Mouse (Mus musculus) neural tube, embryonic 12.5 days (tissue): ENCODE results near the gene Tuba8. TPM values are rescaled to one million over a fixed set of nuclear protein-coding genes. Genes with fewer than 3 reads are reported as not detected.
A peak's percentile ranks its signal among the peaks of the same experiment; 100 is the strongest.

Experiments
- ATAC-seq: fragments of 200-750 bp; cut with Nextera tagmentation; 2 replicates; pipeline ENCODE4 v1.8.0; 2017; ENCODE audit warnings: low read depth, mild to moderate bottlenecking, moderate TSS enrichment, moderate library complexity; ENCODE audit not compliant: low FRiP score
- H3K27ac ChIP-seq: fragments of 300-500 bp; sonication (generic); 2 replicates; pipeline ENCODE4 v1.5.1; 2016
- H3K27me3 ChIP-seq: fragments of 300-500 bp; sonication (generic); replicated peaks from 2 replicates; pipeline ENCODE4 v1.6.1; 2016; ENCODE audit warnings: mild to moderate bottlenecking
- H3K36me3 ChIP-seq: fragments of 300-500 bp; sonication (generic); 2 replicates; pipeline ENCODE4 v1.6.1; 2016; ENCODE audit warnings: mild to moderate bottlenecking
- H3K4me1 ChIP-seq: fragments of 300-500 bp; sonication (generic); 2 replicates; pipeline ENCODE4 v1.6.1; 2016
- H3K4me2 ChIP-seq: fragments of 300-500 bp; sonication (generic); replicated peaks from 2 replicates; pipeline ENCODE4 v1.6.1; 2016; ENCODE audit warnings: mild to moderate bottlenecking
- H3K4me3 ChIP-seq: fragments of 300-500 bp; sonication (generic); 2 replicates; pipeline ENCODE4 v1.5.1; 2016
- H3K9ac ChIP-seq: fragments of 300-500 bp; sonication (generic); 2 replicates; pipeline ENCODE4 v1.6.1; 2016; ENCODE audit warnings: mild to moderate bottlenecking
- H3K9me3 ChIP-seq: fragments of 300-500 bp; sonication (generic); 2 replicates; pipeline ENCODE4 v1.6.1; 2016; ENCODE audit warnings: mild to moderate bottlenecking
- WGBS: fragments of 180-500 bp; shearing (Covaris S2); methylation state at CpG from one replicate; pipeline ENCODE4 v1.1.7; 2016; 5-methylcytosine and 5-hydroxymethylcytosine counted together
- polyA plus RNA-seq: library from polyadenylated mRNA; unstranded; fragments of >200 nt; fragmentation: Nextera tagmentation; extraction: Ambion mirVana; gene quantifications from 2 replicates; pipeline ENCODE4 v1.2.1, GENCODE M21; 2016

Gene Tuba8
- polyA plus RNA-seq, 1 experiment from 2014 or later, result 0.33 TPM

- Histone ChIP-seq H3K4me2 (peak within 1 kb of the TSS; percentile 67), H3K4me3 (peak within 1 kb of the TSS; percentile 46), H3K4me1 (no peaks in the 10 kb centered on the region), H3K9me3 (no peaks in the 10 kb centered on the region), H3K27me3 (no peaks in the 10 kb centered on the region), H3K9ac (peak within 1 kb of the TSS; percentile 30), H3K36me3 (no peaks in the 10 kb centered on the region), H3K27ac (no peak within 1 kb of the TSS)
- WGBS, result 12% methylated on average over 35 of the region's 35 CpGs
- peak; percentile 88 for ATAC-seq
Observed at GRCm38 (mm10) chr6:121245127-121246036, 34.9 kb downstream of the Tuba8 start, which contains the start of gene Usp18. Gene Usp18, plus strand, starts transcription at chr6:121245906.

- ATAC-seq, result peak; percentile 38; the same call in 1 of the 2 replicates
- Histone ChIP-seq H3K4me1 (no peaks in the 10 kb centered on the region), H3K9ac (peak overlapping the region; percentile 30), H3K4me3 (peak overlapping the region; percentile 46), H3K27ac (no peak overlapping the region), H3K9me3 (no peaks in the 10 kb centered on the region), H3K27me3 (no peaks in the 10 kb centered on the region), H3K36me3 (no peaks in the 10 kb centered on the region), H3K4me2 (peak overlapping the region; percentile 67)
- WGBS, result 20% methylated on average over 4 of the region's 4 CpGs
Observed at GRCm38 (mm10) chr6:121246037-121246361, 35.5 kb downstream of the Tuba8 start.

GRCm38 (mm10) chr6:121250406-121250805 lies 39.9 kb downstream of the Tuba8 start:
- H3K9ac ChIP-seq, result no peak overlapping the region
- WGBS, result 44% methylated on average over 1 of the region's 1 CpGs
- no peaks in the 10 kb centered on the region for H3K9me3 ChIP-seq
- H3K36me3 ChIP-seq, result no peaks in the 10 kb centered on the region
- no peak overlapping the region for H3K4me3 ChIP-seq
- no peak overlapping the region for H3K27ac ChIP-seq
- no peaks in the 10 kb centered on the region for H3K4me1 ChIP-seq
- H3K27me3 ChIP-seq, result no peaks in the 10 kb centered on the region
- no peak overlapping the region for H3K4me2 ChIP-seq
- no peak for ATAC-seq

- no peak for ATAC-seq
Observed at GRCm38 (mm10) chr6:121251256-121251655, 40.8 kb downstream of the Tuba8 start.

GRCm38 (mm10) chr6:121260548-121260947 lies 50.1 kb downstream of the Tuba8 start:
- Histone ChIP-seq H3K27ac (no peak overlapping the region), H3K4me3 (no peak overlapping the region), H3K9ac (no peak overlapping the region), H3K4me2 (no peak overlapping the region), H3K36me3 (no peaks in the 10 kb centered on the region), H3K4me1 (no peaks in the 10 kb centered on the region), H3K9me3 (no peaks in the 10 kb centered on the region), H3K27me3 (no peaks in the 10 kb centered on the region)
- no peak for ATAC-seq
- 37% methylated on average over 9 of the region's 9 CpGs for WGBS

More at GRCm38 (mm10) chr6:121251256-121251655, 40.8 kb downstream of the Tuba8 start:
- Histone ChIP-seq H3K27me3 (no peaks in the 10 kb centered on the region), H3K4me2 (no peak overlapping the region), H3K4me3 (no peak overlapping the region), H3K9ac (no peak overlapping the region), H3K27ac (no peak overlapping the region), H3K4me1 (no peaks in the 10 kb centered on the region), H3K36me3 (no peaks in the 10 kb centered on the region), H3K9me3 (no peaks in the 10 kb centered on the region)
- 75% methylated on average over 5 of the region's 5 CpGs for WGBS

- no peaks in the 10 kb centered on the region for H3K27me3 ChIP-seq
- 82% methylated on average over 8 of the region's 8 CpGs for WGBS
- H3K9me3 ChIP-seq, result no peaks in the 10 kb centered on the region
- no peak overlapping the region for H3K4me3 ChIP-seq
- no peaks in the 10 kb centered on the region for H3K4me1 ChIP-seq
- no peaks in the 10 kb centered on the region for H3K36me3 ChIP-seq
- H3K9ac ChIP-seq, result no peak overlapping the region
- ATAC-seq, result no peak
- H3K27ac ChIP-seq, result no peak overlapping the region
- no peak overlapping the region for H3K4me2 ChIP-seq
Observed at GRCm38 (mm10) chr6:121261233-121261632, 50.7 kb downstream of the Tuba8 start.

GRCm38 (mm10) chr6:121262004-121262403 lies 51.5 kb downstream of the Tuba8 start:
- H3K27ac ChIP-seq, result no peak overlapping the region
- 91% methylated on average over 10 of the region's 10 CpGs for WGBS
- ATAC-seq, result no peak
- no peak overlapping the region for H3K9ac ChIP-seq
- H3K27me3 ChIP-seq, result no peaks in the 10 kb centered on the region
- H3K36me3 ChIP-seq, result no peaks in the 10 kb centered on the region
- H3K4me3 ChIP-seq, result no peak overlapping the region
- H3K9me3 ChIP-seq, result no peaks in the 10 kb centered on the region
- H3K4me2 ChIP-seq, result no peak overlapping the region
- H3K4me1 ChIP-seq, result no peaks in the 10 kb centered on the region

GRCm38 (mm10) chr6:121262496-121262895 lies 52.0 kb downstream of the Tuba8 start:
- no peak overlapping the region for H3K4me2 ChIP-seq
- no peak overlapping the region for H3K27ac ChIP-seq
- H3K27me3 ChIP-seq, result no peaks in the 10 kb centered on the region
- WGBS, result 94% methylated on average over 11 of the region's 11 CpGs
- no peak overlapping the region for H3K4me3 ChIP-seq
- H3K4me1 ChIP-seq, result no peaks in the 10 kb centered on the region
- no peak for ATAC-seq
- no peaks in the 10 kb centered on the region for H3K9me3 ChIP-seq
- H3K9ac ChIP-seq, result no peak overlapping the region
- no peaks in the 10 kb centered on the region for H3K36me3 ChIP-seq

GRCm38 (mm10) chr6:121270156-121270555 lies 59.7 kb downstream of the Tuba8 start:
- no peaks in the 10 kb centered on the region for H3K27me3 ChIP-seq
- 83% methylated on average over 6 of the region's 6 CpGs for WGBS
- no peak overlapping the region for H3K4me3 ChIP-seq
- no peak for ATAC-seq
- no peaks in the 10 kb centered on the region for H3K9me3 ChIP-seq
- no peak overlapping the region for H3K4me2 ChIP-seq
- H3K9ac ChIP-seq, result no peak overlapping the region
- H3K27ac ChIP-seq, result no peak overlapping the region
- H3K36me3 ChIP-seq, result no peaks in the 10 kb centered on the region
- no peaks in the 10 kb centered on the region for H3K4me1 ChIP-seq

- Histone ChIP-seq H3K4me1 (no peaks in the 10 kb centered on the region), H3K36me3 (no peaks in the 10 kb centered on the region), H3K4me2 (no peak overlapping the region; the same call in 1 of the 2 replicates), H3K9me3 (no peaks in the 10 kb centered on the region), H3K9ac (no peak overlapping the region), H3K27ac (no peak overlapping the region), H3K4me3 (no peak overlapping the region), H3K27me3 (no peaks in the 10 kb centered on the region)
- 15% methylated on average over 4 of the region's 4 CpGs for WGBS
- no peak for ATAC-seq
Observed at GRCm38 (mm10) chr6:121271707-121272074, 61.2 kb downstream of the Tuba8 start.

- no peaks in the 10 kb centered on the region for H3K9me3 ChIP-seq
Observed at GRCm38 (mm10) chr6:121272075-121272800, 61.7 kb downstream of the Tuba8 start.

GRCm38 (mm10) chr6:121274356-121274755 lies 63.9 kb downstream of the Tuba8 start:
- H3K4me2 ChIP-seq, result no peak overlapping the region
- no peaks in the 10 kb centered on the region for H3K9me3 ChIP-seq
- 87% methylated on average over 3 of the region's 3 CpGs for WGBS
- H3K4me3 ChIP-seq, result no peak overlapping the region
- no peak overlapping the region for H3K9ac ChIP-seq
- H3K27me3 ChIP-seq, result no peaks in the 10 kb centered on the region
- H3K4me1 ChIP-seq, result no peaks in the 10 kb centered on the region
- no peaks in the 10 kb centered on the region for H3K36me3 ChIP-seq
- no peak for ATAC-seq
- H3K27ac ChIP-seq, result no peak overlapping the region

More at GRCm38 (mm10) chr6:121272075-121272800, 61.7 kb downstream of the Tuba8 start:
- WGBS, result 17% methylated on average over 17 of the region's 17 CpGs
- peak overlapping the region; percentile 63 for H3K4me2 ChIP-seq
- no peaks in the 10 kb centered on the region for H3K27me3 ChIP-seq
- H3K4me3 ChIP-seq, result peak overlapping the region; percentile 34
- H3K4me1 ChIP-seq, result no peaks in the 10 kb centered on the region
- H3K36me3 ChIP-seq, result no peaks in the 10 kb centered on the region
- ATAC-seq, result peak; percentile 92
- peak overlapping the region; percentile 29; the same call in 1 of the 2 replicates for H3K9ac ChIP-seq
- peak overlapping the region; percentile 37; the same call in 1 of the 2 replicates for H3K27ac ChIP-seq
